Mouse (Mus musculus) C2C12 (cell line): ENCODE measurements around the gene Adamts17.

Source experiments
- CEBPB ChIP-seq: IDR thresholded peaks from one replicate; pipeline ENCODE4 v1.6.1; 2011; ENCODE audit warnings: low read depth, mild to moderate bottlenecking, control low read depth, moderate library complexity
- CTCF ChIP-seq: IDR thresholded peaks from one replicate; pipeline ENCODE4 v1.5.1; 2011; ENCODE audit not compliant: control insufficient read depth, insufficient read depth, insufficient read length
- FOSL1 ChIP-seq: IDR thresholded peaks from one replicate; pipeline ENCODE4 v1.8.0; 2011; ENCODE audit warnings: mild to moderate bottlenecking, low read length; ENCODE audit not compliant: poor library complexity, insufficient read depth, severe bottlenecking
- MAX ChIP-seq: IDR thresholded peaks from one replicate; pipeline ENCODE4 v1.6.1; 2011; ENCODE audit warnings: mild to moderate bottlenecking, control low read depth
- MYOD1 ChIP-seq: IDR thresholded peaks from one replicate; pipeline ENCODE4 v1.6.1; 2011; ENCODE audit warnings: low read depth; ENCODE audit not compliant: control insufficient read depth, insufficient read length
- MYOG ChIP-seq: IDR thresholded peaks from one replicate; pipeline ENCODE4 v1.6.1; 2011; ENCODE audit not compliant: control insufficient read depth, insufficient read length; ENCODE audit errors: extremely low read depth
- USF1 ChIP-seq: IDR thresholded peaks from one replicate; pipeline ENCODE4 v1.6.1; 2011; ENCODE audit warnings: low read depth, mild to moderate bottlenecking, control low read depth, moderate library complexity

DNA sequence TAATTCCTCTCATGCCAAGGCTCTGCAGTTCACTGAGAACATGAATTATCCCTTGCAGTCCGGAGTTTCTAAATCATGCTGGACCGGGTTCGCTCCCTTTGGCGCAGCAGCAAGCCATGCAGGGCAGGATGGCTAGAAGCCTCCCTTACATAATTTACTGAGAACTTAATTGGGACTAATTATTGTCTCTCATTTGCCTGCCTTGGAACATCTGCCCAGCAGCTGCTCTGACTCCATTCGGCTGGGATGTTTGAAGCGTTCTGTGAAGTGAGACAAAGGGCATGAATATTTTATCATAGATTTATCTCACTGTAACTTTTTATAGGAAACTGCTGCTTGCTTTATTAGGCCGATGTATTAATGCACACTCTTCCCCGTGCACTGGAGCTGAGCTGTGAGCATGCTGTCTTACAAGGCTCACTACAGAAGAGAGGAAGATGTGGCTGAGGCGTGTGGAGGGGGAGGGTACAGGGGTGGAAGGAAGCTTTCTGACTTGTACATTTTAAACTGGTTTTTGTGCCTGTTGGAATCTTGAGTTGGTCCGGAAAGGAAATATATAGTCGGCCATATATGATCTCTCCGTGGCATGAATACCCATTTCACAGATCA lies 271.1 kb downstream of the Adamts17 start:
- no peak for TF ChIP-seq CTCF
- TF ChIP-seq FOSL1: no peak
- TF ChIP-seq USF1: no peak
- no peak for TF ChIP-seq MAX
- TF ChIP-seq MYOG: no peak
- TF ChIP-seq CEBPB: no peak
- TF ChIP-seq MYOD1: no peak
